Mouse (Mus musculus) megakaryocyte, embryonic 14.5 days (primary cell): ENCODE measurements around the gene Ski.

Experiments
- FLI1 ChIP-seq: IDR thresholded peaks from 2 replicates; pipeline ENCODE4 v1.6.1; 2012; ENCODE audit warnings: low read length, inconsistent platforms, mixed read lengths
- GATA1 ChIP-seq: IDR thresholded peaks from 3 replicates; pipeline ENCODE4 v1.6.1; 2012; ENCODE audit warnings: mixed read lengths, low read length, inconsistent platforms, borderline replicate concordance

DNA sequence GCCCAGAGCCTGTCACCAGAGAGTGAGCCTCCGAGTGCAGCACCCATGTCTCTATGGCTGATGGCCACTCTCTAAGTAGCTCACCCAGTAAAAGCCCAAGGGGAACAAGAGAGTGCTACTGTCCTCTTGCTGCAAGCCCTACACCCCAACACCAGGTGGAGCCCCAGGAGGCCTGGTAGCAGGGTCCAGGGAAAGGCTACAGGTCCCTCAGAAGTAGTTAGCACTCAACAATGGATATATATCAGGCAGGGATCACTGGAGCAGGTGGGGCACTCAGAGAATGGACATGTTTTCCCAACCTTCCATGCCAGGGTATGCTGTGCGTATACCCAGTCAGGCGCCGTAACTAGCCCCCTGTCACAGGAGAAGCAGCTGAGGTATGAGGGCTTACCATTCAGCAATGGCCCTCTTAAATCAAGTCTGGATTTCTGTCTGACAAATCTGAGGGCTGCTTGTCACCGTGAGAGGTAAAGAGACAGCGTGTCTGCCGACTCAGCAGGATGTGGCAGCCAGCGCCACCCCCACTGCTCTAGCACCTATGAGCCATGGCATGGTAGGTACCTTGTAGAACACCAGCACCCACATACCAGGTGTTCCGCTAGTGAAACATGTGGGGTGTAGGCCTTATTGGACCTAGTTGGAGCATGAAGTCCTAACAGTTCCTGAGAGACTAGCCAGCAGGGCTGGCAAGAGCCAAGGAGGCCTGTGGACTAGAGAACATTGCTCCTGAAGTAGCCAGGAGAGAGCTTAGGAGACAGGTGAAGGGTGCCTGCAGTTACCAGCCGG lies 93.1 kb downstream of the Ski start:
- TF ChIP-seq GATA1, result no peak
- TF ChIP-seq FLI1, result no peak
